Mouse (Mus musculus): Measurements from ENCODE around the gene Dmac1. TPM values are rescaled to one million over a fixed set of nuclear protein-coding genes. Genes with fewer than 3 reads are reported as not detected.
"Not testable (repeated sequence)": the region's sequence is repeated elsewhere in the genome, so short reads cannot be mapped to it uniquely, and the experiment has no call there.

Dmac1 gene
- polyA plus RNA-seq, 1 experiment from 2014 or later: 109 TPM

GRCm38 (mm10) chr4:75262423-75262822, 15.7 kb downstream of the Dmac1 start:
- ATAC-seq (ENCODE audit: insufficient number of reproducible peaks, insufficient read depth, low FRiP score, low read depth): no peak
- H3K4me2 ChIP-seq (ENCODE audit: low read length): no peak overlapping the region
- no peaks in the 10 kb centered on the region for H3K27me3 ChIP-seq (ENCODE audit: control insufficient read depth, insufficient read depth, low read length)

GRCm38 (mm10) chr4:75260156-75260555, 17.9 kb downstream of the Dmac1 start:
- no peaks in the 10 kb centered on the region for H3K9me3 ChIP-seq (ENCODE audit: control insufficient read depth, low read length)
- H3K4me1 ChIP-seq (ENCODE audit: control insufficient read depth in 2 of 2, insufficient read depth in 2 of 2, low read length in 2 of 2): peaks cover 0 to 2% of the 10 kb centered on the region in 2 experiments; a peak in 2 of 4 replicates
- 71% methylated on average over 6 of the region's 6 CpGs for WGBS
- H3K4me2 ChIP-seq (ENCODE audit: low read length): no peak overlapping the region
- no peak overlapping the region for H3K27ac ChIP-seq (replicated peaks in 1 of 2; ENCODE audit: control insufficient read depth in 1 of 2, insufficient read depth in 1 of 2, low read depth in 2 of 2, low read length in 2 of 2)
- H3K27me3 ChIP-seq (ENCODE audit: control insufficient read depth, insufficient read depth, low read length): no peaks in the 10 kb centered on the region
- H3K4me3 ChIP-seq (ENCODE audit: control insufficient read depth in 1 of 2, insufficient read depth in 1 of 2, low read depth in 1 of 2, low read length in 2 of 2): no peak overlapping the region
- no peaks in the 10 kb centered on the region for H3K36me3 ChIP-seq (ENCODE audit: control insufficient read depth, insufficient read depth, low read length)
- ATAC-seq (ENCODE audit: insufficient number of reproducible peaks, insufficient read depth, low FRiP score, low read depth): no peak
- H3K9ac ChIP-seq (ENCODE audit: low read length): no peak overlapping the region

More at GRCm38 (mm10) chr4:75262423-75262822, 15.7 kb downstream of the Dmac1 start:
- H3K4me1 ChIP-seq (ENCODE audit: control insufficient read depth in 2 of 2, insufficient read depth in 2 of 2, low read length in 2 of 2): peaks cover 0 to 2% of the 10 kb centered on the region in 2 experiments; a peak in 2 of 4 replicates
- H3K9me3 ChIP-seq (ENCODE audit: control insufficient read depth, low read length): no peaks in the 10 kb centered on the region
- H3K4me3 ChIP-seq (ENCODE audit: control insufficient read depth in 1 of 2, insufficient read depth in 1 of 2, low read depth in 1 of 2, low read length in 2 of 2): no peak overlapping the region
- no peaks in the 10 kb centered on the region for H3K36me3 ChIP-seq (ENCODE audit: control insufficient read depth, insufficient read depth, low read length)
- WGBS: 36% methylated on average over 7 of the region's 7 CpGs
- H3K27ac ChIP-seq (replicated peaks in 1 of 2; ENCODE audit: control insufficient read depth in 1 of 2, insufficient read depth in 1 of 2, low read depth in 2 of 2, low read length in 2 of 2): 0 out of 4 replicates have a peak overlapping the region, but pooled peaks of 1 of the 2 experiments have one; percentile 25
- no peak overlapping the region for H3K9ac ChIP-seq (ENCODE audit: low read length)

GRCm38 (mm10) chr4:75259447-75259846, 18.7 kb downstream of the Dmac1 start:
- 69% methylated on average over 3 of the region's 3 CpGs for WGBS
- H3K4me3 ChIP-seq (ENCODE audit: control insufficient read depth in 1 of 2, insufficient read depth in 1 of 2, low read depth in 1 of 2, low read length in 2 of 2): no peak overlapping the region
- no peak overlapping the region for H3K27ac ChIP-seq (replicated peaks in 1 of 2; ENCODE audit: control insufficient read depth in 1 of 2, insufficient read depth in 1 of 2, low read depth in 2 of 2, low read length in 2 of 2)
- no peaks in the 10 kb centered on the region for H3K36me3 ChIP-seq (ENCODE audit: control insufficient read depth, insufficient read depth, low read length)
- ATAC-seq (ENCODE audit: insufficient number of reproducible peaks, insufficient read depth, low FRiP score, low read depth): no peak
- H3K27me3 ChIP-seq (ENCODE audit: control insufficient read depth, insufficient read depth, low read length): no peaks in the 10 kb centered on the region
- peaks cover 0 to 2% of the 10 kb centered on the region in 2 experiments; a peak in 2 of 4 replicates for H3K4me1 ChIP-seq (ENCODE audit: control insufficient read depth in 2 of 2, insufficient read depth in 2 of 2, low read length in 2 of 2)
- no peak overlapping the region for H3K9ac ChIP-seq (ENCODE audit: low read length)
- no peaks in the 10 kb centered on the region for H3K9me3 ChIP-seq (ENCODE audit: control insufficient read depth, low read length)
- no peak overlapping the region for H3K4me2 ChIP-seq (ENCODE audit: low read length)

GRCm38 (mm10) chr4:75234602-75235001, 43.5 kb downstream of the Dmac1 start:
- not testable (repeated sequence) for H3K4me2 ChIP-seq (ENCODE audit: low read length); H3K9me3 ChIP-seq (ENCODE audit: control insufficient read depth, low read length); ATAC-seq (ENCODE audit: insufficient number of reproducible peaks, insufficient read depth, low FRiP score, low read depth); H3K36me3 ChIP-seq (ENCODE audit: control insufficient read depth, insufficient read depth, low read length); H3K27ac ChIP-seq (replicated peaks in 1 of 2; ENCODE audit: control insufficient read depth in 1 of 2, insufficient read depth in 1 of 2, low read depth in 2 of 2, low read length in 2 of 2); H3K4me1 ChIP-seq (ENCODE audit: control insufficient read depth in 2 of 2, insufficient read depth in 2 of 2, low read length in 2 of 2); H3K4me3 ChIP-seq (ENCODE audit: control insufficient read depth in 1 of 2, insufficient read depth in 1 of 2, low read depth in 1 of 2, low read length in 2 of 2); H3K9ac ChIP-seq (ENCODE audit: low read length); H3K27me3 ChIP-seq (ENCODE audit: control insufficient read depth, insufficient read depth, low read length)
- WGBS: 47% methylated on average over 3 of the region's 3 CpGs

Data from heart, embryonic 14.5 days (tissue).